Mouse (Mus musculus): ENCODE data around the gene Pigl. TPM values are rescaled to one million over a fixed set of nuclear protein-coding genes. Genes with fewer than 3 reads are reported as not detected.
A peak's percentile ranks its signal among the peaks of the same experiment; 100 is the strongest.

Pigl gene
- polyA plus RNA-seq, 1 experiment from 2014 or later = 6.6 TPM

- Histone ChIP-seq H3K9ac (replicated peaks; ENCODE audit: low read length) (no peak overlapping the region), H3K4me1 (ENCODE audit: control insufficient read depth, insufficient read depth, low read length) (no peaks in the 10 kb centered on the region), H3K27ac (replicated peaks; ENCODE audit: low read depth, low read length) (no peak overlapping the region), H3K36me3 (ENCODE audit: control insufficient read depth, insufficient read depth, low read length) (no peaks in the 10 kb centered on the region), H3K9me3 (ENCODE audit: control insufficient read depth, low read length) (no peaks in the 10 kb centered on the region), H3K27me3 (ENCODE audit: control insufficient read depth, insufficient read depth, low read length) (no peaks in the 10 kb centered on the region), H3K4me3 (replicated peaks; ENCODE audit: low read depth, low read length) (no peak overlapping the region), H3K4me2 (ENCODE audit: low read length) (no peak overlapping the region)
- DNase-seq (no peak), ATAC-seq (ENCODE audit: low FRiP score, low TSS enrichment) (no peak)
- 73% methylated on average over 6 of the region's 6 CpGs for WGBS
Observed at GRCm38 (mm10) chr11:62478931-62479330, 20.7 kb downstream of the Pigl start.

- H3K4me2 ChIP-seq (ENCODE audit: low read length) = no peak overlapping the region
- H3K4me3 ChIP-seq (replicated peaks; ENCODE audit: low read depth, low read length) = no peak overlapping the region
- no peak overlapping the region for H3K9ac ChIP-seq (replicated peaks; ENCODE audit: low read length)
- H3K27me3 ChIP-seq (ENCODE audit: control insufficient read depth, insufficient read depth, low read length) = no peaks in the 10 kb centered on the region
- H3K27ac ChIP-seq (replicated peaks; ENCODE audit: low read depth, low read length) = no peak overlapping the region
- DNase-seq (no peak), ATAC-seq (ENCODE audit: low FRiP score, low TSS enrichment) (no peak)
- no peaks in the 10 kb centered on the region for H3K9me3 ChIP-seq (ENCODE audit: control insufficient read depth, low read length)
- no peaks in the 10 kb centered on the region for H3K4me1 ChIP-seq (ENCODE audit: control insufficient read depth, insufficient read depth, low read length)
- H3K36me3 ChIP-seq (ENCODE audit: control insufficient read depth, insufficient read depth, low read length) = no peaks in the 10 kb centered on the region
- 88% methylated on average over 5 of the region's 5 CpGs for WGBS
Observed at GRCm38 (mm10) chr11:62479581-62479980, 21.3 kb downstream of the Pigl start.

- no peaks in the 10 kb centered on the region for H3K36me3 ChIP-seq (ENCODE audit: control insufficient read depth, insufficient read depth, low read length)
- no peak for ATAC-seq (ENCODE audit: low FRiP score, low TSS enrichment)
- H3K4me1 ChIP-seq (ENCODE audit: control insufficient read depth, insufficient read depth, low read length) = no peaks in the 10 kb centered on the region
- no peak overlapping the region for H3K9ac ChIP-seq (replicated peaks; ENCODE audit: low read length)
- no peak overlapping the region for H3K27ac ChIP-seq (replicated peaks; ENCODE audit: low read depth, low read length)
- WGBS = 95% methylated on average over 1 of the region's 1 CpGs
- no peaks in the 10 kb centered on the region for H3K9me3 ChIP-seq (ENCODE audit: control insufficient read depth, low read length)
- no peak overlapping the region for H3K4me3 ChIP-seq (replicated peaks; ENCODE audit: low read depth, low read length)
- H3K27me3 ChIP-seq (ENCODE audit: control insufficient read depth, insufficient read depth, low read length) = no peaks in the 10 kb centered on the region
- no peak for DNase-seq
- H3K4me2 ChIP-seq (ENCODE audit: low read length) = no peak overlapping the region
Observed at GRCm38 (mm10) chr11:62486949-62487348, 28.7 kb downstream of the Pigl start.

DNA sequence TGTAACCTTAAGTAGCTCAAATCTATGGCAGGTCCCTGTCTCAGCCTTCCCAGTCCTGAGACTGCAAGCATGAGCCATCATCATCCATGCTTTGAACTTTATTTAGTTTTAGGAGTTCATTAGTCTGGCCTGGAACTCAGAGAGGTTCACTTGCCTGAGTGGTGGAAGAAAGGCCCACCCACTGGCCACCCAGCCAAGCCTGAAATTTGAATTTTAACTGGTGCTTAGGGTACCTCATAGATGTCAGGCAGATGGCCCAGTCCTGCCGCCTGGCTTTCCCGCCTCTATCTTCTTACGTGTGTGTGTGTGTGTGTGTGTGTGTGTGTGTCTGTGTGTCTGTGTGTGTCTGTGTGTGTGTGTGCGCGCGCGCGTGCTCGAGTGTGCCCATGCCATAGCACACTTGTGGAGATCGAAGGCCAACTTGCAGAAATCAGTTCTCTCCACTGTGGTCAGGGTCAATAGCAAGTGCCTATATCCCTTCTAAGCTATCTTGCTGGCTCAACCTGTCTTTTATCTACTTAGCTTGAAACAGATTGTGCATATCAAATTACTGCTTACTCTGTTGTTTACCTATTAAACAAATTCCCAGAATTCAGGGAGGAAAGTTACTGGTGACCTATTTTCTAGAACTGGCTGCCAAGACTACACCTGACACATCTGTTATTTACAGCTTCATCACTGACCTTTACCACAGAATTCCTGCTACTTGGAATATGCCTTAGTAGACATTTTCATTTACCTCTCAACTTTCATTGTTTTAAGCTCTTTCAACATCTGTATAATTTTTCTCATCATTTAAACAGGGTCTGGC, 29.5 kb downstream of the Pigl start:
- H3K4me3 ChIP-seq (replicated peaks; ENCODE audit: low read depth, low read length) = no peak overlapping the region
- no peaks in the 10 kb centered on the region for H3K4me1 ChIP-seq (ENCODE audit: control insufficient read depth, insufficient read depth, low read length)
- DNase-seq (no peak), ATAC-seq (ENCODE audit: low FRiP score, low TSS enrichment) (no peak)
- no peaks in the 10 kb centered on the region for H3K9me3 ChIP-seq (ENCODE audit: control insufficient read depth, low read length)
- no peak overlapping the region for H3K4me2 ChIP-seq (ENCODE audit: low read length)
- H3K9ac ChIP-seq (replicated peaks; ENCODE audit: low read length) = no peak overlapping the region
- H3K27me3 ChIP-seq (ENCODE audit: control insufficient read depth, insufficient read depth, low read length) = no peaks in the 10 kb centered on the region
- 94% methylated on average over 10 of the region's 10 CpGs for WGBS
- H3K36me3 ChIP-seq (ENCODE audit: control insufficient read depth, insufficient read depth, low read length) = no peaks in the 10 kb centered on the region
- H3K27ac ChIP-seq (replicated peaks; ENCODE audit: low read depth, low read length) = no peak overlapping the region

DNA sequence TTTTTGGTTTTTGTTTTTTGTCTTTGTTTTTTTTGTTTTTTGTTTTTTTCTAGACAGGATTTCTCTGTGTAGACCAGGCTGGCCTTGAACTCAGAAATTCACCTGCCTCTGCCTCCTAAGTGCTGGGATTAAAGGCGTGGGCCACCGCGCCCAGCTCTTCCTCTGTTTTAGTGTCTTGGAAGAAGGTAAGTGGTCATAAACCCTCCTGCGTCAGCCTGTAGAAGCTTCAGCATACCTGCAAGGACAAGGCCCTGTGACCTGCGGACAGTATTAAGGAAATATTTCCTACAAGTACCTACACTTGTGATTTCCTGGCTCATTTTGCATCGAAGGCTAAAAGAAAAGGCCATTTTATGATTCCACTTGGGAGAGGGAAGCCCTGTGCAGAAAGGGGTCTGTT, 35.4 kb downstream of the Pigl start:
- Histone ChIP-seq H3K4me3 (replicated peaks; ENCODE audit: low read depth, low read length) (no peak overlapping the region), H3K27me3 (ENCODE audit: control insufficient read depth, insufficient read depth, low read length) (no peaks in the 10 kb centered on the region), H3K36me3 (ENCODE audit: control insufficient read depth, insufficient read depth, low read length) (no peaks in the 10 kb centered on the region), H3K9ac (replicated peaks; ENCODE audit: low read length) (no peak overlapping the region), H3K27ac (replicated peaks; ENCODE audit: low read depth, low read length) (no peak overlapping the region), H3K4me1 (ENCODE audit: control insufficient read depth, insufficient read depth, low read length) (no peaks in the 10 kb centered on the region), H3K9me3 (ENCODE audit: control insufficient read depth, low read length) (no peaks in the 10 kb centered on the region), H3K4me2 (ENCODE audit: low read length) (no peak overlapping the region)
- no peak for DNase-seq
- ATAC-seq (ENCODE audit: low FRiP score, low TSS enrichment) = no peak
- WGBS = over 99% methylated on average over 6 of the region's 6 CpGs

DNA sequence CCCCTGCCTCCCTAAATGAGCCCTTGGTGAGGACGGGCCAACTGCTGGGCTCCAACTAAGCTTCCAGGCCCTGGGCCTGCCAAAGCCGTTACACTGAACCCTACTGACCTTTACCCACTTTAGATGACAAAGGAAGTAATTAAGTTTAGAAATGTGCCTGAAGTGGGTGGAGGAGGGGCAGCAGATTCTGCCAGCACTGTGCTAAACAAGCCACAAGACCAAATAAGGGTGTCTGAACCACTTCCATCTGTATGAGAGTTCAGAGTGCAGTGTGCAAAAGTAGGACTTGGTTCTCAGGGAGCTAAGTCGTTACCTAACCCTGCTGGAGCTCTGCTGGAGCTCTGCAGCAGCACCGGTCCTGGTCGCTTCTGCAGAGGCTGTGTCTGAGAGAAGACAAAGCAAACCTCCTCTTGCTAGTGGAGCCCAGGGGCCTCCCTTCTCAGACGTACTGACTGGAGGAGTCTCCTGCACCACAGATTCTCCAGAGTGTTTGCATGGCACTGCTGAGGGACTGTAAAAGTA, 36.6 kb downstream of the Pigl start:
- Histone ChIP-seq H3K27me3 (ENCODE audit: control insufficient read depth, insufficient read depth, low read length) (no peaks in the 10 kb centered on the region), H3K9ac (replicated peaks; ENCODE audit: low read length) (no peak overlapping the region), H3K4me1 (ENCODE audit: control insufficient read depth, insufficient read depth, low read length) (no peaks in the 10 kb centered on the region), H3K36me3 (ENCODE audit: control insufficient read depth, insufficient read depth, low read length) (no peaks in the 10 kb centered on the region), H3K27ac (replicated peaks; ENCODE audit: low read depth, low read length) (no peak overlapping the region), H3K9me3 (ENCODE audit: control insufficient read depth, low read length) (no peaks in the 10 kb centered on the region), H3K4me2 (ENCODE audit: low read length) (no peak overlapping the region), H3K4me3 (replicated peaks; ENCODE audit: low read depth, low read length) (no peak overlapping the region)
- DNase-seq = peak; percentile 16
- no peak for ATAC-seq (ENCODE audit: low FRiP score, low TSS enrichment)
- 5% methylated on average over 6 of the region's 6 CpGs for WGBS

DNA sequence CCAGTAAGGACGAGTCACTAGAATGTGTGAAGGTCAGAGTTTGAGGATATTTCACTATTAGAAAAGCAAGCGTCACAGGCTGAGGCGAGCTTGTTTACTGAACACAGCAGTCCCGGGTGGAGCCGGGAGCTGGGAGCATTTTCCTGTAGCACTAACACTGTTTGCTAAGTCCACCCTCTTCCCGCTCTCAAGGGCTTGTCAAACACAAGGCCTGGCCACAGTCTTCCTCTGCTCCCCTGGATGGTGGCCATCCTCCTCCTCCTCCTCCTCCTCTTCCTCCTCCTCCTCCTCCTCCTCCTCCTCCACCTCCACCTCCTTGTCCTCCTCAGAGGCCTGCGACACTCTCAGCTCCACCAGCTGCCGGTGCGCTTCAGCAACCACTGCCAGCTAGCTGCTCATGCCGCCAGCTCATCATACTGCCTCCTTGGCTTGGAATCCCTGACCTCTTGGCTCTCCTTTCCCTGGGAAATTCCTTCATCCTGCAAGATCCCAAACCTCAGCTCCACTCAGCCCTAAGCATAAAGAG, 37.1 kb downstream of the Pigl start:
- H3K27ac ChIP-seq (replicated peaks; ENCODE audit: low read depth, low read length) = no peak overlapping the region
- H3K4me3 ChIP-seq (replicated peaks; ENCODE audit: low read depth, low read length) = no peak overlapping the region
- 41% methylated on average over 9 of the region's 10 CpGs for WGBS
- no peaks in the 10 kb centered on the region for H3K4me1 ChIP-seq (ENCODE audit: control insufficient read depth, insufficient read depth, low read length)
- no peak overlapping the region for H3K4me2 ChIP-seq (ENCODE audit: low read length)
- ATAC-seq (ENCODE audit: low FRiP score, low TSS enrichment) = no peak
- DNase-seq = peak; percentile 3
- H3K27me3 ChIP-seq (ENCODE audit: control insufficient read depth, insufficient read depth, low read length) = no peaks in the 10 kb centered on the region
- H3K36me3 ChIP-seq (ENCODE audit: control insufficient read depth, insufficient read depth, low read length) = no peaks in the 10 kb centered on the region
- H3K9me3 ChIP-seq (ENCODE audit: control insufficient read depth, low read length) = no peaks in the 10 kb centered on the region
- no peak overlapping the region for H3K9ac ChIP-seq (replicated peaks; ENCODE audit: low read length)

GRCm38 (mm10) chr11:62496151-62496715, 38.0 kb downstream of the Pigl start:
- H3K36me3 ChIP-seq (ENCODE audit: control insufficient read depth, insufficient read depth, low read length) = no peaks in the 10 kb centered on the region
- H3K9me3 ChIP-seq (ENCODE audit: control insufficient read depth, low read length) = no peaks in the 10 kb centered on the region
- no peaks in the 10 kb centered on the region for H3K4me1 ChIP-seq (ENCODE audit: control insufficient read depth, insufficient read depth, low read length)
- ATAC-seq (ENCODE audit: low FRiP score, low TSS enrichment) (no peak), DNase-seq (peak; percentile 52)
- H3K27me3 ChIP-seq (ENCODE audit: control insufficient read depth, insufficient read depth, low read length) = no peaks in the 10 kb centered on the region
- 65% methylated on average over 5 of the region's 5 CpGs for WGBS
- no peak overlapping the region for H3K4me3 ChIP-seq (replicated peaks; ENCODE audit: low read depth, low read length)
- no peak overlapping the region for H3K27ac ChIP-seq (replicated peaks; ENCODE audit: low read depth, low read length)
- no peak overlapping the region for H3K9ac ChIP-seq (replicated peaks; ENCODE audit: low read length)
- no peak overlapping the region for H3K4me2 ChIP-seq (ENCODE audit: low read length)

DNA sequence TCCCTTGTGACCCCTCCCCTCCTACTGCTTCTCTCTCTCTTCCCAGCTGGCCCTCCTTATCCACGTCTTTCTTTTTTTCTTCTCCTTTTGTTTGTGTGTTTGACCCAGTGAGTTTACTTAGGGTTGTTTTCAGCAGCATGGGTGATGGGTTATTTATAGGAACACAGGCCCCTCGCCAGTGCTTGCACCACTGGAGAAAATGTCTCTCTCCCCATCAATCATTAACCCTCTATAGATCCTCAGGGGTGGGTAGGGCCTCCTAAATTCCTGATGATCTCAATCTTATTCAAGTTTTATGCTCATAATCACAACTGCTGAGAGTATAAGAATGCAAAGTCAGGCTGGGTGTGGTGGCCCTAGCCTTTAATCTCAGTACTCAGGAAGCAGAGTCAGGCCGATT, 38.9 kb downstream of the Pigl start:
- no peaks in the 10 kb centered on the region for H3K9me3 ChIP-seq (ENCODE audit: control insufficient read depth, low read length)
- H3K9ac ChIP-seq (replicated peaks; ENCODE audit: low read length) = no peak overlapping the region
- no peak for ATAC-seq (ENCODE audit: low FRiP score, low TSS enrichment)
- H3K27ac ChIP-seq (replicated peaks; ENCODE audit: low read depth, low read length) = no peak overlapping the region
- DNase-seq = no peak
- no peaks in the 10 kb centered on the region for H3K36me3 ChIP-seq (ENCODE audit: control insufficient read depth, insufficient read depth, low read length)
- H3K4me3 ChIP-seq (replicated peaks; ENCODE audit: low read depth, low read length) = no peak overlapping the region
- H3K4me2 ChIP-seq (ENCODE audit: low read length) = no peak overlapping the region
- H3K27me3 ChIP-seq (ENCODE audit: control insufficient read depth, insufficient read depth, low read length) = no peaks in the 10 kb centered on the region
- WGBS = 63% methylated on average over 3 of the region's 3 CpGs
- H3K4me1 ChIP-seq (ENCODE audit: control insufficient read depth, insufficient read depth, low read length) = no peaks in the 10 kb centered on the region
